Mouse (Mus musculus) myocyte (in vitro differentiated cells): ENCODE results near the gene Als2cr12.

Source experiments
- E2F4 ChIP-seq: IDR thresholded peaks from one replicate; pipeline ENCODE4 v1.6.1; 2011; ENCODE audit warnings: mild to moderate bottlenecking, control low read depth, moderate library complexity; ENCODE audit not compliant: insufficient read depth
- MYOD1 ChIP-seq, 3 experiments: IDR thresholded peaks; one replicate each; pipeline ENCODE4 v1.6.1; 2011; ENCODE audit warnings: control low read depth in 2 of 3, low read depth in 2 of 3, mild to moderate bottlenecking in 2 of 3, moderate library complexity in 1 of 3; ENCODE audit not compliant: insufficient read length in 2 of 3, control insufficient read depth in 1 of 3
- POLR2A ChIP-seq: IDR thresholded peaks from one replicate; pipeline ENCODE4 v1.6.1; 2011; ENCODE audit warnings: low read depth, mild to moderate bottlenecking, control low read depth, moderate library complexity; ENCODE audit not compliant: insufficient read length

DNA sequence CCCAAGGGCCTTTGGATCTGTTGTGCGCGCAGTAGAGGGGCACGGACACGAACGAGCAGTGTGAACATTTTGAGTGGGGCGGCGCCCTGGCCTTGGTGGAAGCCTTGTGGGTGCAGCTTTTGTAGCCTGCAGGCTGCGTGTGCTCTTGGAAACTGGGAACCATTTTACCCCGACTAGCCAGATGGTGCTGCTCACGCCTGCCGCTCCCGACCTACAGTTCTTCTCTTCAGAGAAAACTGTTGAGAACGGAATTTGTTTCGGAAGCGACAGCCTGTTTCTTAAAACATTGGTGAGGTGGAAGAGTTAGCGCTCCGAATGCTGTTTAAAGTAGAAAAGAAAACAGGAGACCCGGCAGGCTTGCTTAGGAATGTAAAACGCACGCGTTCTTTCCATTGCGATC, 41.2 kb upstream of the Als2cr12 start:
- no peak for TF ChIP-seq POLR2A
- no peak for TF ChIP-seq E2F4
- TF ChIP-seq MYOD1 (IDR thresholded peaks at IDR 0.05; ENCODE audit: control insufficient read depth in 1 of 3, insufficient read length in 2 of 3, low read depth in 2 of 3), result no peak
